9 mouse cellular contexts compared by ENCODE assay signal in genomic region chr4:139213935-139214371, GRCm38 (mm10). TPM values are rescaled to one million over a fixed set of nuclear protein-coding genes. Genes with fewer than 3 reads are reported as not detected.
DNase-seq lines count a peak whose midpoint lies in the region; ATAC-seq and TF ChIP-seq lines count a peak whose summit lies in the region.
"Had no signal": no experiment of that assay in that cellular context is flagged by ENCODE, and none has a peak within 500 bp of the region (broad histone marks: within the 10 kb centered on the region; RNA-seq: fewer than 3 reads in every experiment).

No protein-coding gene starts in this region.

- peak; percentile 11; the same call in 1 of the 2 replicates for ATAC-seq in liver, postnatal 0 days
- no peak for ATAC-seq in liver, embryonic 11.5 days (replicated peaks; ENCODE audit: low FRiP score)
- peak; percentile 40; the same call in 1 of the 2 replicates for ATAC-seq in embryonic facial prominence, embryonic 15.5 days (ENCODE audit: insufficient number of reproducible peaks, low FRiP score, low TSS enrichment, low read depth)
- ATAC-seq in hematopoietic stem cell, adult 5-6 weeks (replicated peaks in 1 of 2; ENCODE audit: insufficient read depth in 1 of 2, low FRiP score in 2 of 2, low TSS enrichment in 1 of 2, low read depth in 1 of 2, poor library complexity in 2 of 2, severe bottlenecking in 2 of 2), result peak; percentile 31 to 34
- ATAC-seq in monocyte, adult 5-6 weeks (replicated peaks; ENCODE audit: insufficient number of reproducible peaks, low FRiP score, low TSS enrichment, poor library complexity, severe bottlenecking), result no peak

- no peak for DNase-seq in liver, postnatal 0 days
- no peak for DNase-seq in liver, embryonic 11.5 days (ENCODE audit: low spot score)
- peak; percentile 73 for DNase-seq in skeletal muscle tissue, adult 2 months (ENCODE audit: low read depth, low spot score)
- DNase-seq in testis, postnatal 14 days (ENCODE audit: low spot score), result no peak
- DNase-seq in liver, result no peak

- TF ChIP-seq CTCF in liver, postnatal 0 days (IDR thresholded peaks at IDR 0.05; ENCODE audit: low read depth), result no peak

- peaks cover 2% of the 10 kb centered on the region; the same call in 1 of the 2 replicates for H3K36me3 ChIP-seq in liver, postnatal 0 days (replicated peaks; ENCODE audit: insufficient read depth, low read length)
- H3K36me3 ChIP-seq in liver, embryonic 11.5 days (ENCODE audit: control insufficient read depth, insufficient read depth, low read length), result peaks cover 12% of the 10 kb centered on the region; the same call in 1 of the 2 replicates
- no peaks in the 10 kb centered on the region; the same call in 1 of the 2 replicates for H3K36me3 ChIP-seq in embryonic facial prominence, embryonic 15.5 days

- WGBS in liver, postnatal 0 days (ENCODE audit: insufficient replicate concordance), result 54% methylated on average over 11 of the region's 11 CpGs
- WGBS in liver, embryonic 11.5 days, result 78% methylated on average over 11 of the region's 11 CpGs
- WGBS in embryonic facial prominence, embryonic 15.5 days, result 19% methylated on average over 11 of the region's 11 CpGs

- H3K4me2 ChIP-seq in liver, postnatal 0 days (ENCODE audit: low read depth, low read length), result no peak overlapping the region
- no peak overlapping the region for H3K4me2 ChIP-seq in liver, embryonic 11.5 days
- H3K4me2 ChIP-seq in embryonic facial prominence, embryonic 15.5 days (replicated peaks), result peak overlapping the region; percentile 23
- H3K4me2 ChIP-seq: neural tube, embryonic 13.5 days had no signal

- H3K9ac ChIP-seq in liver, postnatal 0 days (replicated peaks), result no peak overlapping the region
- H3K9ac ChIP-seq in liver, embryonic 11.5 days (ENCODE audit: low read depth, low read length), result no peak overlapping the region
- no peak overlapping the region for H3K9ac ChIP-seq in embryonic facial prominence, embryonic 15.5 days
- H3K9ac ChIP-seq: neural tube, embryonic 13.5 days had no signal

- no peak overlapping the region for H3K27ac ChIP-seq in liver, postnatal 0 days (ENCODE audit: low read depth)
- no peak overlapping the region for H3K27ac ChIP-seq in liver, embryonic 11.5 days (ENCODE audit: low read depth, low read length)
- H3K27ac ChIP-seq in embryonic facial prominence, embryonic 15.5 days (replicated peaks), result peak overlapping the region; percentile 88
- H3K27ac ChIP-seq: neural tube, embryonic 13.5 days had no signal

- H3K27me3 ChIP-seq in liver, postnatal 0 days (ENCODE audit: insufficient read depth, low read length), result no peaks in the 10 kb centered on the region
- no peaks in the 10 kb centered on the region for H3K27me3 ChIP-seq in liver, embryonic 11.5 days (replicated peaks; ENCODE audit: control insufficient read depth, insufficient read depth, low read length)
- H3K27me3 ChIP-seq in embryonic facial prominence, embryonic 15.5 days, result no peaks in the 10 kb centered on the region
- H3K27me3 ChIP-seq: neural tube, embryonic 13.5 days had no signal

- no peaks in the 10 kb centered on the region for H3K9me3 ChIP-seq in liver, postnatal 0 days (ENCODE audit: low read length)
- no peaks in the 10 kb centered on the region for H3K9me3 ChIP-seq in liver, embryonic 11.5 days (ENCODE audit: control insufficient read depth, low read length)
- H3K9me3 ChIP-seq in embryonic facial prominence, embryonic 15.5 days (replicated peaks), result no peaks in the 10 kb centered on the region
- H3K9me3 ChIP-seq: neural tube, embryonic 13.5 days had no signal

- no peak for TF ChIP-seq EP300 in liver, postnatal 0 days (IDR thresholded peaks at IDR 0.05; ENCODE audit: low read depth)

- no peak overlapping the region for H3K4me3 ChIP-seq in liver, postnatal 0 days (ENCODE audit: low read depth, low read length)
- no peak overlapping the region for H3K4me3 ChIP-seq in liver, embryonic 11.5 days (ENCODE audit: low read depth, low read length)
- H3K4me3 ChIP-seq in embryonic facial prominence, embryonic 15.5 days (replicated peaks), result no peak overlapping the region
- H3K4me3 ChIP-seq: neural tube, embryonic 13.5 days had no signal

- H3K4me1 ChIP-seq in liver, postnatal 0 days (ENCODE audit: insufficient read depth), result peaks cover 12% of the 10 kb centered on the region
- H3K4me1 ChIP-seq in liver, embryonic 11.5 days (replicated peaks; ENCODE audit: control insufficient read depth, insufficient read depth, low read length), result peaks cover 37% of the 10 kb centered on the region
- H3K4me1 ChIP-seq in embryonic facial prominence, embryonic 15.5 days, result peaks cover 93% of the 10 kb centered on the region

RNA-seq across cellular contexts. Expression of gene Capzb, which starts 21.3 kb away (rescaled TPM):
- 136 and 143 TPM in 2 replicates for polyA plus RNA-seq in liver, postnatal 0 days (2015; fragmentation: Nextera tagmentation; extraction: Ambion mirVana)
- 250 and 257 TPM in 2 replicates for polyA plus RNA-seq in liver, embryonic 11.5 days (2014; fragmentation: Nextera tagmentation; extraction: Ambion mirVana)
- 389 and 397 TPM in 2 replicates for polyA plus RNA-seq in embryonic facial prominence, embryonic 15.5 days (2015; fragmentation: Nextera tagmentation; extraction: Ambion mirVana)
- total RNA-seq in hematopoietic stem cell, adult 5-6 weeks (2017), result 96.1 and 101 TPM in 2 replicates
- 302 to 348 TPM (median 323 TPM) in 3 replicates for total RNA-seq in monocyte, adult 5-6 weeks (2017)

Comparison
In these comparisons a context has a peak if more than half of its experiments do, and no peak if none do; other contexts are left out.
1. ATAC-seq: peak in liver, postnatal 0 days (single experiment), embryonic facial prominence, embryonic 15.5 days (single experiment) and hematopoietic stem cell, adult 5-6 weeks (2 of 2); none in liver, embryonic 11.5 days (single experiment) and monocyte, adult 5-6 weeks (single experiment).